Mouse (Mus musculus) small intestine, adult 2 months (tissue): ENCODE data around the gene Mst1. TPM values are rescaled to one million over a fixed set of nuclear protein-coding genes. Genes with fewer than 3 reads are reported as not detected.

Experiments
- H3K27ac ChIP-seq: fragments of 200-500 bp; 2 replicates; pipeline ENCODE4 v1.5.1; 2012; ENCODE audit warnings: low read depth, low read length, control low read depth, inconsistent platforms; ENCODE audit not compliant: insufficient read depth
- H3K27me3 ChIP-seq: fragments of 200-500 bp; 2 replicates; pipeline ENCODE4 v1.6.1; 2012; ENCODE audit warnings: mild to moderate bottlenecking, moderate library complexity, low read length, inconsistent platforms; ENCODE audit not compliant: control insufficient read depth, insufficient read depth
- H3K36me3 ChIP-seq: fragments of 200-500 bp; 2 replicates; pipeline ENCODE4 v1.6.1; 2012; ENCODE audit warnings: mild to moderate bottlenecking, low read length, control low read depth, inconsistent platforms; ENCODE audit not compliant: control insufficient read depth, insufficient read depth
- H3K4me1 ChIP-seq: fragments of 200-500 bp; 2 replicates; pipeline ENCODE4 v1.6.1; 2012; ENCODE audit warnings: low read length, inconsistent platforms, mixed read lengths; ENCODE audit not compliant: control insufficient read depth, insufficient read depth, insufficient read length
- H3K4me3 ChIP-seq: fragments of 200-500 bp; 2 replicates; pipeline ENCODE4 v1.5.1; 2012; ENCODE audit warnings: low read depth, mild to moderate bottlenecking, control low read depth, inconsistent platforms, low read length, moderate library complexity
- CTCF ChIP-seq: fragments of 200-500 bp; IDR thresholded peaks from 2 replicates; pipeline ENCODE4 v1.5.1; 2012; ENCODE audit warnings: low read depth, mild to moderate bottlenecking, control low read depth, inconsistent platforms, low read length, moderate library complexity, mixed read lengths; ENCODE audit not compliant: insufficient replicate concordance, insufficient read length; ENCODE audit errors: extremely low read depth
- POLR2A ChIP-seq: fragments of 200-500 bp; IDR thresholded peaks from 2 replicates; pipeline ENCODE4 v1.6.1; 2012; ENCODE audit warnings: low read depth, mild to moderate bottlenecking, control low read depth, inconsistent platforms, low read length, moderate library complexity
- WGBS: fragments of 180-500 bp; shearing (Covaris S2); methylation state at CpG from one replicate; pipeline ENCODE4 v1.1.7; 2018; 5-methylcytosine and 5-hydroxymethylcytosine counted together
- polyA plus RNA-seq: library from polyadenylated mRNA; depleted of rRNA; stranded (reverse); fragments of >200 nt; gene quantifications from 2 replicates; pipeline ENCODE4 v1.2.3, GENCODE M21; 2012; rRNA removed

Gene Mst1
- polyA plus RNA-seq, 1 experiment: 0.35 TPM

DNA sequence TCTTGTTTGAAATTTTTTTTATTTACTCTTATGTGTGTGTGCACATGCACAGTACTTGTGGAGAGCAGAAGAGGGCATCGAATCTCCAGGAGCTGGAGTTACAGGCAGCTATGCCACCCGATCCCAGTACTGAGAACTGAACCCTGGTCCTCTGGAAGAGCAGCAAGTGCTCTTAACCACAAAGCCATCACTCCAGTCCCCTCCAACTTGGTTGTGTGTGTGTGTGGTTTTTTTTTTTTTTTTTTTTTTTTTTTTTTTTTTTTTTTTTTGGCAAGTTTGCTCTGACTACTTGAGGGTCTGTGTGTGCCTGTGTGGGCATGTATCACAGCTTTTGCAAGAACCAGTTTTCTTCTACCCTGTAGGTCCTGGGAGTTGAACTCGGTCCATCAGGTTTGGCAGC lies 52.1 kb downstream of the Mst1 start:
- TF ChIP-seq POLR2A: no peak
- TF ChIP-seq CTCF: no peak
- no peak overlapping the region for H3K27ac ChIP-seq
- 92% methylated on average over 3 of the region's 3 CpGs for WGBS
- no peaks in the 10 kb centered on the region for H3K4me1 ChIP-seq
- H3K4me3 ChIP-seq: no peak overlapping the region
- no peaks in the 10 kb centered on the region for H3K36me3 ChIP-seq
- no peaks in the 10 kb centered on the region for H3K27me3 ChIP-seq

GRCm38 (mm10) chr9:108133478-108133877 lies 53.2 kb downstream of the Mst1 start:
- no peaks in the 10 kb centered on the region for H3K36me3 ChIP-seq
- WGBS: 32% methylated on average over 1 of the region's 1 CpGs
- H3K4me3 ChIP-seq: no peak overlapping the region
- H3K27me3 ChIP-seq: no peaks in the 10 kb centered on the region
- no peak for TF ChIP-seq POLR2A
- TF ChIP-seq CTCF: no peak
- no peaks in the 10 kb centered on the region for H3K4me1 ChIP-seq
- no peak overlapping the region for H3K27ac ChIP-seq

Other genes starting within 250 kb of the Mst1 start
- 4.2 and 16.4 TPM in 2 replicates for gene Rbm6, start 207.2 kb upstream of the Mst1 start, polyA plus RNA-seq
- 59.0 and 147 TPM in 2 replicates for gene Mon1a, start 192.3 kb upstream of the Mst1 start, polyA plus RNA-seq
- gene Mst1r, start 173.6 kb upstream of the Mst1 start, polyA plus RNA-seq: 46.4 and 94.7 TPM in 2 replicates
- gene Actl11, start 152.0 kb upstream of the Mst1 start, polyA plus RNA-seq: not detected in 2 replicates
- 0.35 TPM in 1 of 2 replicates, not detected in the other for gene Camkv, start 144.8 kb upstream of the Mst1 start, polyA plus RNA-seq
- gene Traip, start 130.3 kb upstream of the Mst1 start, polyA plus RNA-seq: 0.74 and 1.5 TPM in 2 replicates
- 67.0 and 131 TPM in 2 replicates for gene Uba7, start 104.9 kb upstream of the Mst1 start, polyA plus RNA-seq
- not detected in 2 replicates for gene Gm20661, start 97.4 kb upstream of the Mst1 start, polyA plus RNA-seq
- 3.1 and 6.0 TPM in 2 replicates for gene Inka1, start 94.6 kb upstream of the Mst1 start, polyA plus RNA-seq
- gene Cdhr4, start 87.9 kb upstream of the Mst1 start, polyA plus RNA-seq: 1.3 and 2.3 TPM in 2 replicates
- 0.46 TPM in 1 of 2 replicates, not detected in the other for gene Gm20662, start 84.1 kb upstream of the Mst1 start, polyA plus RNA-seq
- gene Ip6k1, start 77.9 kb upstream of the Mst1 start, polyA plus RNA-seq: 70.7 and 160 TPM in 2 replicates
- gene Gmppb, start 31.2 kb upstream of the Mst1 start, polyA plus RNA-seq: 34.5 and 56.7 TPM in 2 replicates
- gene Amigo3, start 27.3 kb upstream of the Mst1 start, polyA plus RNA-seq: 6.1 and 12.0 TPM in 2 replicates
- 48.3 and 86.7 TPM in 2 replicates for gene Rnf123, start 2.9 kb downstream of the Mst1 start, polyA plus RNA-seq
- 127 and 189 TPM in 2 replicates for gene Apeh, start 14.2 kb downstream of the Mst1 start, polyA plus RNA-seq
- gene Bsn, start 109.9 kb downstream of the Mst1 start, polyA plus RNA-seq: 0.94 and 1.4 TPM in 2 replicates
- 31.2 and 52.1 TPM in 2 replicates for gene Dag1, start 183.5 kb downstream of the Mst1 start, polyA plus RNA-seq
- 2.9 and 3.9 TPM in 2 replicates for gene Nicn1, start 210.0 kb downstream of the Mst1 start, polyA plus RNA-seq
- 1.4 and 1.9 TPM in 2 replicates for gene Amt, start 216.4 kb downstream of the Mst1 start, polyA plus RNA-seq
- gene Rhoa, start 225.7 kb downstream of the Mst1 start, polyA plus RNA-seq: 30.5 and 70.2 TPM in 2 replicates
- 19.0 and 36.7 TPM in 2 replicates for gene Tcta, start 225.7 kb downstream of the Mst1 start, polyA plus RNA-seq